Mouse (Mus musculus) brain, embryonic 14.5 days (tissue): ENCODE results near the gene Iqsec1.

Experiments
- CTCF ChIP-seq: fragments of 200-500 bp; IDR thresholded peaks from 2 replicates; pipeline ENCODE4 v1.5.1; 2012; ENCODE audit warnings: inconsistent platforms, mild to moderate bottlenecking, moderate library complexity, borderline replicate concordance; ENCODE audit not compliant: insufficient read depth, insufficient read length; ENCODE audit errors: extremely low read depth
- POLR2A ChIP-seq: fragments of 200-500 bp; IDR thresholded peaks from 2 replicates; pipeline ENCODE4 v1.6.1; 2012; ENCODE audit warnings: mild to moderate bottlenecking, inconsistent platforms, borderline replicate concordance; ENCODE audit not compliant: poor library complexity, insufficient read depth, insufficient read length, severe bottlenecking; ENCODE audit errors: extremely low read depth

DNA sequence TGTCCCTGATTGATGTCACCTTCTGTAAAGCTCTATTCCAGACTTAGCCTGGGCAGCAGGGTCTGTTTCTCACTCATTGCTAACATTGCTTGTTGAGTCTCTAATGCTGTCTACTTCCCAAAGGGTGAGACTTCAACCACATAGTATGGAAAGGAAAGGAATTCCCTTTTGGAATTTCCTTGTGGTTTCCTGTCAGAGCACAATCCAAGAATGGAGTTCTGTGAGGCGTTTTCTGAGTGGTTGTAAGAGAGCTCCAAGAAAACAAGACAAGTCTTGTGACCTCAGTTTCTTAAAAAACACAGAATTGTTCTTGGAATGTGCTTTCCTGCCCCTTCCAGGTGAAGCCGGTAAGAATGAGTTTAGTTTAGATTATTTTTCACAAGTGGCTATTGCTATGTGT lies 37.5 kb downstream of the Iqsec1 start:
- TF ChIP-seq POLR2A (no peak), CTCF (no peak)
